Mouse (Mus musculus) liver, embryonic 14.5 days (tissue): ENCODE results near the gene 4930451I11Rik. TPM values are rescaled to one million over a fixed set of nuclear protein-coding genes. Genes with fewer than 3 reads are reported as not detected.

ENCODE experiments used
- ATAC-seq: fragments of 200-750 bp; cut with Nextera tagmentation; 2 replicates; pipeline ENCODE4 v1.8.0; 2017; ENCODE audit warnings: moderate number of reproducible peaks, mild to moderate bottlenecking, moderate library complexity; ENCODE audit not compliant: insufficient read depth
- DNase-seq, 3 experiments: peaks; one replicate each; pipeline ENCODE4 v3.0.0-alpha.2; 2012 to 2013; ENCODE audit warnings: low read depth in 3 of 3, low spot score in 3 of 3
- H3K27ac ChIP-seq: fragments of 300-500 bp; sonication (generic); 2 replicates; pipeline ENCODE4 v1.5.1; 2014; ENCODE audit warnings: moderate library complexity, mild to moderate bottlenecking, control low read depth, inconsistent platforms
- H3K27me3 ChIP-seq: fragments of 300-500 bp; sonication (generic); 2 replicates; pipeline ENCODE4 v1.6.1; 2014; ENCODE audit warnings: mild to moderate bottlenecking, low read length, moderate library complexity; ENCODE audit not compliant: control insufficient read depth, insufficient read depth
- H3K36me3 ChIP-seq: fragments of 300-500 bp; sonication (generic); replicated peaks from 2 replicates; pipeline ENCODE4 v1.6.1; 2014; ENCODE audit warnings: low read depth; ENCODE audit not compliant: control insufficient read depth, insufficient read depth
- H3K4me1 ChIP-seq, 2 experiments: fragments of 200-500 bp in 1 of 2; fragments of 300-500 bp in 1 of 2; sonication (generic) in 1 of 2; replicated peaks; 2 replicates each; pipeline ENCODE4 v1.6.1; 2012 to 2014; ENCODE audit warnings: antibody characterized with exemption in 1 of 2, inconsistent platforms in 1 of 2, low read length in 1 of 2; ENCODE audit not compliant: control insufficient read depth in 2 of 2, insufficient read depth in 2 of 2
- H3K4me2 ChIP-seq: fragments of 300-500 bp; sonication (generic); 2 replicates; pipeline ENCODE4 v1.6.1; 2014; ENCODE audit warnings: low read depth, mild to moderate bottlenecking, control low read depth, moderate library complexity
- H3K4me3 ChIP-seq, 2 experiments: fragments of 200-500 bp in 1 of 2; fragments of 300-500 bp in 1 of 2; sonication (generic) in 1 of 2; 2 replicates each; pipeline ENCODE4 v1.5.1; 2012 to 2014; ENCODE audit warnings: low read depth in 2 of 2, low read length in 2 of 2, mild to moderate bottlenecking in 2 of 2, control low read depth in 1 of 2, inconsistent platforms in 1 of 2, moderate library complexity in 1 of 2; ENCODE audit not compliant: insufficient read depth in 1 of 2
- H3K9ac ChIP-seq: fragments of 300-500 bp; sonication (generic); replicated peaks from 2 replicates; pipeline ENCODE4 v1.6.1; 2014; ENCODE audit warnings: mild to moderate bottlenecking, control low read depth, moderate library complexity
- H3K9me3 ChIP-seq: fragments of 300-500 bp; sonication (generic); 2 replicates; pipeline ENCODE4 v1.6.1; 2016; ENCODE audit warnings: low read length, mixed read lengths; ENCODE audit not compliant: control insufficient read depth
- CTCF ChIP-seq: IDR thresholded peaks from 2 replicates; pipeline ENCODE4 v1.5.1; 2016; ENCODE audit warnings: antibody characterized with exemption, low read depth, control low read depth
- EP300 ChIP-seq: IDR thresholded peaks from 2 replicates; pipeline ENCODE4 v1.6.1; 2016; ENCODE audit warnings: antibody characterized with exemption, low read depth
- WGBS: fragments of 180-500 bp; shearing (Covaris S2); extraction: QIAGEN DNeasy Blood & Tissue Kit; methylation state at CpG from one replicate; pipeline ENCODE4 v1.1.7; 2014; ENCODE audit not compliant: insufficient replicate concordance; 5-methylcytosine and 5-hydroxymethylcytosine counted together
- polyA plus RNA-seq, 2 experiments: library from polyadenylated mRNA; depleted of rRNA in 1 of 2; stranded (reverse) in 1 of 2; unstranded in 1 of 2; fragments of >200 nt; fragmentation: Nextera tagmentation in 1 of 2; extraction: Ambion mirVana in 1 of 2; gene quantifications; 2 replicates each; pipeline versions ENCODE4 v1.2.1 to v1.2.3; 2012 to 2014

4930451I11Rik gene
- polyA plus RNA-seq, 2 experiments: not detected

GRCm38 (mm10) chr7:126823940-126824339 lies 7.5 kb downstream of the 4930451I11Rik start:
- ATAC-seq: no peak
- H3K9me3 ChIP-seq: no peaks in the 10 kb centered on the region
- no peak for DNase-seq

GRCm38 (mm10) chr7:126823202-126823711 lies 8.2 kb downstream of the 4930451I11Rik start:
- H3K4me2 ChIP-seq: no peak overlapping the region
- no peak overlapping the region for H3K9ac ChIP-seq
- no peak overlapping the region for H3K27ac ChIP-seq
- DNase-seq: no peak
- TF ChIP-seq CTCF: no peak
- TF ChIP-seq EP300: no peak
- WGBS: 5% methylated on average over 17 of the region's 19 CpGs
- no peak overlapping the region for H3K4me3 ChIP-seq
- H3K36me3 ChIP-seq: no peaks in the 10 kb centered on the region
- H3K4me1 ChIP-seq: no peaks in the 10 kb centered on the region
- no peaks in the 10 kb centered on the region for H3K9me3 ChIP-seq
- no peak for ATAC-seq
- H3K27me3 ChIP-seq: peaks cover 16% of the 10 kb centered on the region

More at GRCm38 (mm10) chr7:126823940-126824339, 7.5 kb downstream of the 4930451I11Rik start:
- Histone ChIP-seq H3K9ac (no peak overlapping the region), H3K4me3 (no peak overlapping the region), H3K27ac (no peak overlapping the region), H3K4me2 (no peak overlapping the region), H3K27me3 (peaks cover 16% of the 10 kb centered on the region), H3K4me1 (no peaks in the 10 kb centered on the region), H3K36me3 (no peaks in the 10 kb centered on the region)
- WGBS: 17% methylated on average over 10 of the region's 10 CpGs
- TF ChIP-seq CTCF (no peak), EP300 (no peak)

- Histone ChIP-seq H3K4me2 (no peak overlapping the region), H3K36me3 (no peaks in the 10 kb centered on the region), H3K27ac (no peak overlapping the region), H3K27me3 (peaks cover 16% of the 10 kb centered on the region), H3K9ac (no peak overlapping the region), H3K9me3 (no peaks in the 10 kb centered on the region), H3K4me1 (no peaks in the 10 kb centered on the region), H3K4me3 (no peak overlapping the region)
- WGBS: 31% methylated on average over 9 of the region's 9 CpGs
- no peak for TF ChIP-seq EP300
- TF ChIP-seq CTCF: no peak
- ATAC-seq (no peak), DNase-seq (no peak)
Observed at GRCm38 (mm10) chr7:126822741-126823140, 8.7 kb downstream of the 4930451I11Rik start.

- Histone ChIP-seq H3K36me3 (no peaks in the 10 kb centered on the region), H3K27me3 (peaks cover 16% of the 10 kb centered on the region), H3K27ac (no peak overlapping the region), H3K9ac (no peak overlapping the region), H3K4me1 (no peaks in the 10 kb centered on the region), H3K9me3 (no peaks in the 10 kb centered on the region), H3K4me3 (no peak overlapping the region), H3K4me2 (no peak overlapping the region)
- DNase-seq (peak; percentile 36 to 59 (median 55)), ATAC-seq (peak; percentile 41; the same call in 1 of the 2 replicates)
- WGBS: 17% methylated on average over 7 of the region's 7 CpGs
- no peak for TF ChIP-seq EP300
- peak; percentile 97 for TF ChIP-seq CTCF
Observed at GRCm38 (mm10) chr7:126821835-126822511, 9.5 kb downstream of the 4930451I11Rik start.

- 13% methylated on average over 1 of the region's 1 CpGs for WGBS
- H3K27me3 ChIP-seq: peaks cover 11% of the 10 kb centered on the region
- H3K4me1 ChIP-seq: no peaks in the 10 kb centered on the region
- no peak overlapping the region for H3K27ac ChIP-seq
- H3K4me3 ChIP-seq: no peak overlapping the region
- no peaks in the 10 kb centered on the region for H3K36me3 ChIP-seq
- peak; percentile 36; the same call in 1 of the 2 replicates for TF ChIP-seq CTCF
- no peak for TF ChIP-seq EP300
- ATAC-seq (no peak), DNase-seq (no peak)
- H3K9ac ChIP-seq: no peak overlapping the region
- H3K9me3 ChIP-seq: no peaks in the 10 kb centered on the region
- H3K4me2 ChIP-seq: no peak overlapping the region
Observed at GRCm38 (mm10) chr7:126818818-126819217, 12.6 kb downstream of the 4930451I11Rik start.
